Mouse (Mus musculus) CD4-positive, CD25-positive, alpha-beta regulatory T cell, adult 4 months (primary cell): ENCODE measurements at regions not wholly inside any gene's neighbourhood (a gene's known extent, or its start where the extent isn't known, plus 50 kb on each side); places are given as distances from the start of the nearest gene placed in this dataset.

Experiments
- ATAC-seq: one replicate; pipeline ENCODE4 v1.8.0; 2017

GRCm38 (mm10) chr11:20987171-20987815 lies 103.8 kb upstream of the Peli1 start:
- ATAC-seq = no peak

- no peak for ATAC-seq
Observed at GRCm38 (mm10) chr11:20987841-20988251, 103.2 kb upstream of the Peli1 start.

- peak; percentile 14 for ATAC-seq
Observed at GRCm38 (mm10) chr11:20988871-20989270, 102.2 kb upstream of the Peli1 start.

GRCm38 (mm10) chr11:20993580-20993979 lies 97.5 kb upstream of the Peli1 start:
- no peak for ATAC-seq

- no peak for ATAC-seq
Observed at GRCm38 (mm10) chr11:21001400-21001799, 89.7 kb upstream of the Peli1 start.

GRCm38 (mm10) chr11:21007222-21007621 lies 83.9 kb upstream of the Peli1 start:
- no peak for ATAC-seq

DNA sequence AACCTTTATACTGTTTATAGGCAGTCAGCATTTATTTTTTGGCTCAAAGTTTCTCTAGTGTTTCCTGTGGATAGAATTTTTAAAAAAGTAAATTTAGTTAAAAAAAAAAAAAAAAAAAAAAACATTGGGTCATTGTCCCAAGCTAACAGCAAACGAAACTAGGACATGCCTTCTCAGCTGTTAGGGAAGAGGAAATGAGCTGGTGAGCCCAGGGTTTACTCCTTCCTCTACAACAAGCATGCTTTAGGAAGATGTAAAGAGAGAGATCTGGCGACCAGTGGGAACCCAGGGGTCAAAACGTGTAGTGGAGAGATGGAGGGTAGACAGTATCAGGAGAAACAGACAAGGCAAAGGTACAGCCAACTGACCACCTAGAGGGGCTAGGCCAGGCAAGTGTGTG lies 81.6 kb upstream of the Peli1 start:
- no peak for ATAC-seq

GRCm38 (mm10) chr11:21010867-21011266 lies 80.2 kb upstream of the Peli1 start:
- ATAC-seq = no peak

DNA sequence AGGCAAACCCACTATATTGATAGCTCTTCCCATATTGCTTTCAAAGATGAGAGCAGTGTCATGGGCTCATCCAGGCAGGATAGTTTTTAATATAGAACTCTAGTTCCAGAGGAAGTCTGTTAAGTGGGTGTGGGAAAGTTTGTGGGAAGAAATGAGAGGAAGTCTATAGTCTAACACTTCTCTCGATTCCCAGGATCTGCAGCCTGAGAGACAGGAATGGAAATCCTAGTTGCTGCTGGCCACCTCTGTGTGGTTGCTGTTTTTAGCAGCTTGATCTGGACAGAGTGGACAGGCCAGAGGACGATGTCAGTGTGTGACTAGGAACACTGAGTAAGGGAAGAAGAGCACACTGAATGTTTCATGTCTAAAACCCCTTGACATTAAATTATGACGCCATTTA lies 76.8 kb upstream of the Peli1 start:
- no peak for ATAC-seq

GRCm38 (mm10) chr11:21015536-21015935 lies 75.6 kb upstream of the Peli1 start:
- ATAC-seq = no peak

DNA sequence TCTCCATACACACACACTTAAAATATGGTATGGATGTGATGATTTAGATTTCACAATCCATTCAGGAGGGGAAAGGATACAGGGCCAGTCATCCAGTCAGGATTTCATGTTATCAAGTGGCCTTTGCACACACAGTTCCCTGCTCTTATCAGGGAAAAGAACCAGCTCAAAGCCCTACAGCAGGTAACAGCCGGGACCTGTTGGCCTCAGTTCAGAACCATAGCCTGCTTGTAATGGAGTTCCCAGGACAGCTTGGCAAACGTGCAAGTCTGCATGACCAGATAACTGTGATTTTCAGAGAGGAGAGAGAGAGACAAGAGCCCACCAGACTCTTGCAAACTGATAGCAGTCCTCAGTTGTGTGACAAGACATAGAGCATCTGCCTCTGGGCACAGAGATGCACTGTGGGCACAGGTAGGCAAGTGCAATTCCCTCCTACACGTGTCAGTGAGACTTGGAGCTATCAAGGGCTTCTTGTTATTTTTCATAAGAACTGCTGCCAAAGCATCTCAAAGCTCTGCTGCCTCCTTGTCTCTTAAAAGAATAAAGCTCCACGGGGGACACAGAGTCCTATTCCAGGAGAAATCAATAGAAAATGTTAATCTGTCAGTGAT lies 74.9 kb upstream of the Peli1 start:
- no peak for ATAC-seq

GRCm38 (mm10) chr11:21016791-21017329 lies 74.2 kb upstream of the Peli1 start:
- ATAC-seq = no peak

DNA sequence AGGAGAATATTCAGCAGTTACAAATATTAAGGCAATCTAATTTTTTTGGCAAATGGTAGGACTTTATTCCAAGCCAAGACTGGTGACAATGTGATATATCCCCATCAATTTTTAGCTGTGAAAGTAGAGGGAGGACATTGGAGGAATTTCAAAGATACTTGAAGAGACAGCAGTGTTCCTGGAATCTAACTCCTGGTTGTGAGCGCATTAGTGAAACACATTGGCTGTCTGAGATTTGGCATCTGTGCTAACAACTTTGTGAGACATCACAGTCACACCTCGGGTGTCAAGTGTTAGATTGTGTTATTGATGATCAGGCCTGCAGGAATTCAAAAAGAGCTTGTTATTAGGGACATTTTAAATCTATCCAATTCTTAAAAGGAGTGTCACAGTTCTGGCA lies 71.3 kb upstream of the Peli1 start:
- ATAC-seq = no peak

DNA sequence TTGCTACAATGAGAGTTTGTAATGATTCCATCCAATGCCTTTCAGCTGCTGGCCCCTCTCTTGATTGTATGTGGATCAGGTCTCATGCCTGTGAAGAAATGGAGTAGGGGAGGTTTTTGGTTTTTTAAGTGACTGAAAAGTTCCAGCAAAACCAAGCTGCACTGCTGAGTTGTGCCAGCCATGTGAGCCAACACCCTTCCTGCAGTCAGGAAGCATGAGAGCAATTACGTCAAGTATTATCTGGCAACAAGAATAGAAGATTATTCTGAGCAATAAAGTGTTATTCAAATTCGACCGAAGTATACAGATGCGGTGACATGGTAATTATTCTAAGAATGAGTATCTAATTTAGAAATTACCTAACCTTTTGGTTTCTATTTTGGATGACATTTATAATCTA lies 67.0 kb upstream of the Peli1 start:
- peak; percentile 43 for ATAC-seq

- no peak for ATAC-seq
Observed at GRCm38 (mm10) chr11:21024521-21024920, 66.6 kb upstream of the Peli1 start.

DNA sequence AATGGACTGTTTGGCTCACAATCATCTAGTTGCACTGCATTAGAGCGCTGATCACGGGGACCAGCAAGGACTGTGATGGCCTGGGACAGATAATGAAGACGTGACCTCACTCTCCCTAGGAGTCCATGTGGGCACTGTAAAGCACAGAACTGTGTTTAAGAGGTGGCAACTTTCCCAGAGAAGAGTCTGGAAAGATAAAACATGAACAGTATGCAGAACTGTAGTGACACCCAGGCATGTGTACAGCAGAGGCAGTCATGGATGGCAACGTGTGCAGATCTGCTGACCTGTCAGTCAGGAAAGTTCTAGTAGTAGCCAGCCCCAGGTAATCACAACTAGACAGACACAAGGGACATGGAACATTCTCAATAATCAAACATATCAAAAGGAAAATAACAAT lies 63.8 kb upstream of the Peli1 start:
- no peak for ATAC-seq

DNA sequence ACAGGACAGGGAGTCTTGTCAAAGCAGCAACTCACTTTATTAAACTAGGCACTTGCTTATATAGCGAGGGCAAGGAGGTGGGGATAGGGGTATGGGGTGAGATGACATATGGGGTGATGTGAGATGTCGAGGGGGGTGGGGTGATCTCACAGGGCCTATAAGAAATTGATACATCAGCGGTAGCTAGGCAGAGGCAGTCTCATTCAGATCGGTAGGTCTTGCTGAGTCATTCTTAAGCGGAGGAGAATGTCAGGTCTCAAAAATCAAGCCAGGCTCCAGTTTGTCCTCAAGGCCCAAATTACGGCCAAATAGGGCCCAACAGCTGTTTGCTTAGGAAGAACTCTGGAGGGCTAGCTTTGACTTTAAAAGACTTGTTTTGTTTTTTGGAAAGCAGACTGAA lies 60.7 kb upstream of the Peli1 start:
- ATAC-seq = no peak

GRCm38 (mm10) chr11:21031816-21032215 lies 59.3 kb upstream of the Peli1 start:
- no peak for ATAC-seq

GRCm38 (mm10) chr11:21033234-21033822 lies 57.8 kb upstream of the Peli1 start:
- ATAC-seq = peak; percentile 15

GRCm38 (mm10) chr11:21033823-21034401 lies 57.2 kb upstream of the Peli1 start:
- peak; percentile 88 for ATAC-seq

DNA sequence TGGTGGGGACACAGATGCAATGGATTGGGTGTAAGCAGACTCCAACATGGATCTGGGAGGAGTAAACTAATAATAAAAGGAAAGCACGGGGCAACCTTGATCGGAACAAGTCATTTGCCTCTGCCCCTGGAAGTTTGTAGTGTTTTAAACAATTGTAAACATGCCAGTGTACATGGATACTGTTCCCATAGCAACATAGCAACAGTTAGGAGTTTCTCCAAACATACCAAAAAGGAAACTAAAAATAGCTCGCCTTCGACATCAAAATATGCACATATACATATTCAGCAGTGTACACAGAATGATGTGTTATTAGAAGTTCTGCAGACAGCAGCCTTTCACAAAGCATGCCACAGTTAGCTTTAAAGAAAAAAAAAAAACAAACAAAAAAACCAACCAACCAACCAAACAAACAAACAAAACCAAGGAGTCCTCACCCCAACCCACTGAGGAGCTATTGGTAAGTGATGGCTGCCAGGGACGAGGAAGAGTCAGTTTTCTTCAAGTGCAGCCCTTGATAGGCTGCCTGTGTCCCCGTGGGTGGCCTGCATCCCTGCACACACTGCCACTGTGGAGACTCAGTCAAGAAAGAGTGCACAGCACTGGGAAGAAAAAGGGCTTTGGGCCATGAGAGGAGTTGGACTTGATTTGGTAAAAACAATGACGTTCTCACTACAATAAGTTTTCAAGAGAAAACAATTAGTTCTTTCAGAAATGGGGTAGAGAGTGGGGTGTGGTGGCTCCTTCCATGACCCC lies 54.8 kb upstream of the Peli1 start:
- ATAC-seq = no peak

DNA sequence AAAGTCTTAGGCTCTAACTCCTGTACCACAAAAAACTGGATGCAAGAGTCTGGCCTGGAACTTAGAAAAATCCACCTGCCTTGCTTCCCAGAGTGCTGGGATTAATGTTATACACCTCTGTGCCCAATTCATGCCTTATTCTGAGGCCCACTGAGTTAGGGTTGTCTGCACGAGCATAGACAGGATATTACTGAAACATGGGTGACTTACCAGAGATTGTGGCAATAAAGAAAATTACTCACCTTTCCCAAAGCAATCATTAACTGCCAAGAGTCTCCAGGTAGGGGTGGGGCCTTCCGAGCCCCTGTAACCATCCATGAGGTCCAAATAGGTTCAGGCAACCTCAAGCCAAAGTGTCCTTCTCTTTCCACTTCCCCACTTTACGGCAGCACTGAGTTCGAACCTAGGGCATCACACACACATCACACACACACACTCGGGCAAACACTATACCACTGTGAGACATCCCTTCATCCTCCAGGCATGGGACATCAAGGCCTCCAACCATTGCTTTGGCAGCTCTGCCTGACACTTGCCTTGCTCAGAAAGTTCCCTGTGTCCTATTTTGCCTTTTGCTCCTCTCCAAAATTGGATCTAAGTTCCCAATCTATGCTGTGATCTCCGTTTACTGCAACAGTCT lies 53.7 kb upstream of the Peli1 start:
- no peak for ATAC-seq
